Mouse (Mus musculus): ENCODE results near the gene Irgm2.
"Not testable (repeated sequence)": the region's sequence is repeated elsewhere in the genome, so short reads cannot be mapped to it uniquely, and the experiment has no call there.

The Irgm2 gene

GRCm38 (mm10) chr11:58211062-58211681, 11.8 kb downstream of the Irgm2 start:
- ATAC-seq (ENCODE audit: insufficient number of reproducible peaks, low FRiP score, low TSS enrichment), result no peak

GRCm38 (mm10) chr11:58211682-58212067, 12.3 kb downstream of the Irgm2 start:
- ATAC-seq (ENCODE audit: insufficient number of reproducible peaks, low FRiP score, low TSS enrichment), result no peak

GRCm38 (mm10) chr11:58213673-58214342, 14.4 kb downstream of the Irgm2 start:
- ATAC-seq (ENCODE audit: insufficient number of reproducible peaks, low FRiP score, low TSS enrichment), result no peak

GRCm38 (mm10) chr11:58214391-58215048, 15.1 kb downstream of the Irgm2 start:
- no peak for ATAC-seq (ENCODE audit: insufficient number of reproducible peaks, low FRiP score, low TSS enrichment)

- ATAC-seq (ENCODE audit: insufficient number of reproducible peaks, low FRiP score, low TSS enrichment), result not testable (repeated sequence)
Measured at GRCm38 (mm10) chr11:58215049-58215430, 15.6 kb downstream of the Irgm2 start.

GRCm38 (mm10) chr11:58215814-58216213, 16.4 kb downstream of the Irgm2 start:
- no peak for ATAC-seq (ENCODE audit: insufficient number of reproducible peaks, low FRiP score, low TSS enrichment)

- ATAC-seq (ENCODE audit: insufficient number of reproducible peaks, low FRiP score, low TSS enrichment), result no peak
Measured at GRCm38 (mm10) chr11:58216823-58217222, 17.4 kb downstream of the Irgm2 start.

GRCm38 (mm10) chr11:58223751-58224150, 24.3 kb downstream of the Irgm2 start:
- ATAC-seq (ENCODE audit: insufficient number of reproducible peaks, low FRiP score, low TSS enrichment), result no peak

GRCm38 (mm10) chr11:58224313-58224712, 24.9 kb downstream of the Irgm2 start:
- no peak for ATAC-seq (ENCODE audit: insufficient number of reproducible peaks, low FRiP score, low TSS enrichment)

GRCm38 (mm10) chr11:58224872-58225271, 25.5 kb downstream of the Irgm2 start:
- not testable (repeated sequence) for ATAC-seq (ENCODE audit: insufficient number of reproducible peaks, low FRiP score, low TSS enrichment)

GRCm38 (mm10) chr11:58225655-58226054, 26.2 kb downstream of the Irgm2 start:
- peak; percentile 52; the same call in 1 of the 2 replicates for ATAC-seq (ENCODE audit: insufficient number of reproducible peaks, low FRiP score, low TSS enrichment)

- ATAC-seq (ENCODE audit: insufficient number of reproducible peaks, low FRiP score, low TSS enrichment), result no peak
Measured at GRCm38 (mm10) chr11:58226425-58226824, 27.0 kb downstream of the Irgm2 start.

- ATAC-seq (ENCODE audit: insufficient number of reproducible peaks, low FRiP score, low TSS enrichment), result not testable (repeated sequence)
Measured at GRCm38 (mm10) chr11:58228021-58228420, 28.6 kb downstream of the Irgm2 start.

GRCm38 (mm10) chr11:58230396-58230910, 31.0 kb downstream of the Irgm2 start:
- no peak for ATAC-seq (ENCODE audit: insufficient number of reproducible peaks, low FRiP score, low TSS enrichment)

- no peak for ATAC-seq (ENCODE audit: insufficient number of reproducible peaks, low FRiP score, low TSS enrichment)
Measured at GRCm38 (mm10) chr11:58231156-58231555, 31.7 kb downstream of the Irgm2 start.

GRCm38 (mm10) chr11:58234551-58234950, 35.1 kb downstream of the Irgm2 start:
- not testable (repeated sequence) for ATAC-seq (ENCODE audit: insufficient number of reproducible peaks, low FRiP score, low TSS enrichment)

GRCm38 (mm10) chr11:58235152-58235551, 35.7 kb downstream of the Irgm2 start:
- no peak for ATAC-seq (ENCODE audit: insufficient number of reproducible peaks, low FRiP score, low TSS enrichment)

- ATAC-seq (ENCODE audit: insufficient number of reproducible peaks, low FRiP score, low TSS enrichment), result no peak
Measured at GRCm38 (mm10) chr11:58238840-58239791, 39.7 kb downstream of the Irgm2 start.

GRCm38 (mm10) chr11:58247294-58247693, 47.9 kb downstream of the Irgm2 start:
- no peak for ATAC-seq (ENCODE audit: insufficient number of reproducible peaks, low FRiP score, low TSS enrichment)
